Mouse (Mus musculus) gonadal fat pad, adult 2 months (tissue): ENCODE measurements around the gene Zdhhc6. TPM values are rescaled to one million over a fixed set of nuclear protein-coding genes. Genes with fewer than 3 reads are reported as not detected.

Experiments used
- DNase-seq: peaks from one replicate; pipeline ENCODE4 v3.0.0-alpha.2; 2012; ENCODE audit warnings: low read depth
- polyA plus RNA-seq: library from polyadenylated mRNA; depleted of rRNA; stranded (reverse); fragments of >200 nt; gene quantifications from 2 replicates; pipeline ENCODE4 v1.2.3, GENCODE M21; 2012

Zdhhc6 gene
- polyA plus RNA-seq, 1 experiment: 14.9 TPM

GRCm38 (mm10) chr19:55257656-55258375 lies 58.0 kb downstream of the Zdhhc6 start:
- DNase-seq: peak; percentile 96

GRCm38 (mm10) chr19:55256156-55256555 lies 59.7 kb downstream of the Zdhhc6 start:
- no peak for DNase-seq

- DNase-seq: no peak
Measured at GRCm38 (mm10) chr19:55254513-55255016, 61.3 kb downstream of the Zdhhc6 start.

GRCm38 (mm10) chr19:55253570-55254441 lies 62.0 kb downstream of the Zdhhc6 start:
- no peak for DNase-seq

GRCm38 (mm10) chr19:55253239-55253569 lies 62.6 kb downstream of the Zdhhc6 start:
- no peak for DNase-seq

GRCm38 (mm10) chr19:55251383-55252124 lies 64.3 kb downstream of the Zdhhc6 start, which contains the start of gene Acsl5:
Acsl5 (plus strand) TSS chr19:55251938.
- DNase-seq: no peak

GRCm38 (mm10) chr19:55250451-55250850 lies 65.4 kb downstream of the Zdhhc6 start:
- no peak for DNase-seq

- DNase-seq: no peak
Measured at GRCm38 (mm10) chr19:55247991-55248520, 67.8 kb downstream of the Zdhhc6 start.

- DNase-seq: no peak
Measured at GRCm38 (mm10) chr19:55247563-55247962, 68.3 kb downstream of the Zdhhc6 start.

GRCm38 (mm10) chr19:55244791-55245231 lies 71.0 kb downstream of the Zdhhc6 start:
- no peak for DNase-seq

GRCm38 (mm10) chr19:55241186-55241645 lies 74.6 kb downstream of the Zdhhc6 start, which contains the start of gene Gucy2g:
Gucy2g (minus strand) TSS chr19:55241236.
- DNase-seq: no peak

GRCm38 (mm10) chr19:55239766-55240426 lies 75.9 kb downstream of the Zdhhc6 start:
- DNase-seq: no peak

GRCm38 (mm10) chr19:55236564-55236963 lies 79.3 kb downstream of the Zdhhc6 start:
- no peak for DNase-seq

- no peak for DNase-seq
Measured at GRCm38 (mm10) chr19:55236026-55236425, 79.8 kb downstream of the Zdhhc6 start.

GRCm38 (mm10) chr19:55232136-55232535 lies 83.7 kb downstream of the Zdhhc6 start:
- no peak for DNase-seq

GRCm38 (mm10) chr19:55231081-55231480 lies 84.8 kb downstream of the Zdhhc6 start:
- DNase-seq: no peak

GRCm38 (mm10) chr19:55227135-55227534 lies 88.7 kb downstream of the Zdhhc6 start:
- no peak for DNase-seq

- DNase-seq: no peak
Measured at GRCm38 (mm10) chr19:55226621-55227020, 89.2 kb downstream of the Zdhhc6 start.

GRCm38 (mm10) chr19:55222268-55222667 lies 93.6 kb downstream of the Zdhhc6 start:
- no peak for DNase-seq
